Mouse (Mus musculus) ES-E14 (cell line): ENCODE measurements around the gene Dctn3.

Experiments used
- CHD2 ChIP-seq: IDR thresholded peaks from 2 replicates; pipeline ENCODE4 v1.6.1; 2014; ENCODE audit warnings: mild to moderate bottlenecking, low read depth, low read length, inconsistent platforms
- HCFC1 ChIP-seq: IDR thresholded peaks from 2 replicates; pipeline ENCODE4 v1.6.1; 2012; ENCODE audit warnings: low read length, inconsistent platforms, borderline replicate concordance; ENCODE audit not compliant: insufficient read depth
- MAFK ChIP-seq: IDR thresholded peaks from 2 replicates; pipeline ENCODE4 v1.6.1; 2014; ENCODE audit warnings: mild to moderate bottlenecking, low read depth, low read length, inconsistent platforms; ENCODE audit not compliant: insufficient read depth
- ZC3H11A ChIP-seq: IDR thresholded peaks from 2 replicates; pipeline ENCODE4 v1.6.1; 2012; ENCODE audit warnings: low read depth, mild to moderate bottlenecking, inconsistent platforms, low read length, borderline replicate concordance
- ZNF384 ChIP-seq: IDR thresholded peaks from 2 replicates; pipeline ENCODE4 v1.6.1; 2012; ENCODE audit warnings: low read depth, low read length, inconsistent platforms

- TF ChIP-seq CHD2: no peak
- no peak for TF ChIP-seq MAFK
- no peak for TF ChIP-seq ZNF384
- TF ChIP-seq ZC3H11A: no peak
- no peak for TF ChIP-seq HCFC1
These were observed 56.3 kb downstream of the Dctn3 start for GRCm38 (mm10) chr4:41666646-41667045.
